Mouse (Mus musculus) adrenal gland, postnatal 25 days (tissue): Measurements from ENCODE around the gene Lrch1. TPM values are rescaled to one million over a fixed set of nuclear protein-coding genes. Genes with fewer than 3 reads are reported as not detected.

Experiments
- DNase-seq: peaks from one replicate; pipeline ENCODE4 v3.0.0; 2021; ENCODE audit warnings: mixed read lengths
- long read RNA-seq: library from polyadenylated mRNA; stranded (forward); transcript quantifications from one replicate; pipeline ENCODE4 v2.0.0, GENCODE M21; 2021
- total RNA-seq: library from RNA; stranded (reverse); gene quantifications from 2 replicates; pipeline ENCODE4 v1.2.3, GENCODE M21; 2021

Lrch1 gene
- 11.7 and 20.5 TPM in 2 replicates for total RNA-seq
- long read RNA-seq, transcript Lrch1-205 (19 exons, 3,125 nt), result major isoform, 7 of 16 reads
- long read RNA-seq, partial matches to known transcripts, result 3 of 16 reads
- long read RNA-seq, other reads (novel, unspliced or antisense), result 6 of 16 reads

DNA sequence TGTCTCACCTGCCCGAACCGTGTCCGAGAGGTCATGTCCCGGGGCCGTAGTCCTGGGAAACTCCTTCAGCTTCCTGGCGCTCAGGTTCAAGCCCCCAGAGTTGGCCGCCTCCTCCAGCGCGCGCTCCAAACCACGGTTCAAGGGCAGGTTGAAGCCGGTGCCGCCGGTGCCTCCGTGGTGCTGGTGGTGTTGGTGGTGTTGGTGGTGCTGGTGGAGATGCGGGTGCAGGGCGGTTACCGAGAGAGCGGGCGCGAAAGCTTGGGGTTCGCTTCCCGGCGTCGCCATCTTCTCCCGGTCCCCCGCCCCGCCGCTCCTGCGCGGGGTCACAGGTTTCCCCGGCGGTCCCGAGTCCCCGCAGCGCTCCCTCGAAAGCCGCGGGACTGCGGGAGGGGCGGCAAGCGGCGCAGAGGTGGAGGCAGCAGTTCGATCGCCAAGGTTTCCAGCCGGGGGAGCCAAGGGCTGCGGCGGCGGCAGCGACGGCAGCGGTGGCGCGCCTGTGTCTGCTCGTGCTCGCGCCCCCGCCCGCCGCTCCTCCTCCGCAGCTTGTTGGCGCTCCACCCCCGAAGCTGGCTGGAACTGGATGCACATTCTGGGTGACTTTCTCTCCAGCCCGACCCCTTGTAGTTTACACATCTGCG is at the start of gene Lrch1:
TSS of gene Lrch1 (minus strand) at position 501 of the 638 bp plus-strand sequence.
- peak; percentile 85 for DNase-seq

DNA sequence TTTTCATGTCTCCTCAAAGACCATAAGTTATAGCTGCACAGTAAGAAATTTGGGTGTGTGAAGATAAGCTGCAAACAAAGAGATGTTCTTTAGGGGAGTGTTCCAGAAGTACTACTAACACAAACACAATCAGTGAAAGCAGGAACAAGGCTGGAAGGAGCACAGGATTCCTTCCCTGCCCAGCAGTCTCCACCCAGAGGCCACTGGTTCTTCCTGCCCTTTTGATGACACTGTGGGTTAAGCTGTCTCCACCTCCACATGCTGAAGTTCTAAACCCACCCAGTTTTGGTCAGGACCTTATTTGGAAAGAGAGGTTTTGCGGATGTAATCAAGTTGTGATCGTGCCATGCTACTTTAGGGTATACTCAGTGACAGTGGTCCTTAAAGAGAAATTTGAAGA is 49.4 kb upstream of the Lrch1 start:
- no peak for DNase-seq

DNA sequence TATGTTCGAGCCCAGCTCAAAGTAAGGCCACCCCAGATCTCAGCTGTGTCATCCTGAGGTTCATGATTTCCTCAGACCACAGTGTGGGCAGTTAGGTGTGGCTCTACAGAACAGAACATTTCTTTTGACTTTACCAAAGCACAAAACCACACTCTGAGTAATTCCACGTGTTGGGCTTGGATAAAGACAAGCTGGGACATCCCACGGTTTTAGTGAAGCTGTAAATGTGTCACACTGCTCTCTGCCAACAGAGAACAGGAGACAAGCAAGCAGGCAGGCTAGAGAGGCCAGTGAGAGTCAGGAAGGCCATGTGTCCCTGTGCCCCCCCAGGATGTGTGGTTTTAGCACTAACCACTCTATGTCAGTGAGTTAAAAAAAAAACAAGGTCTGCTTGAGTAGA is 48.9 kb upstream of the Lrch1 start:
- DNase-seq, result no peak

DNA sequence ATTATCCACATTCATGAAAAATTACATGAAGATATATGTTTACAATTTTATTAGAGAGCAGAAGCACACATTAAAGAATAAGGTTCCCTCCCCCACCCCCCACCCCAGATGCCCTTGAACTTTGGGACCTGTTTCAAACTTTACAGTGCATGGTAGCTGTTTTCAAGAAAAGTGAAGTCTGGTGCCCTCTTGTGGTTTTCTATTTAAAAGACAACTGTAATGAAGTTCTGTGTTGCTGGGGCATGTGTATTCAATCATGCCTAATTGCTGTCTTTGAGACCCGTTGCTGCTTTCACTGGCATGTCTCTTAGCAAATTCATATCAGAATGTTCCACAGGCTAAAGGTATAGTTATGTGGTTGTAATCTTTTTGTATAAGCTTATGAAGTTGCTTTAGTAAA is 42.8 kb upstream of the Lrch1 start:
- DNase-seq, result no peak

DNA sequence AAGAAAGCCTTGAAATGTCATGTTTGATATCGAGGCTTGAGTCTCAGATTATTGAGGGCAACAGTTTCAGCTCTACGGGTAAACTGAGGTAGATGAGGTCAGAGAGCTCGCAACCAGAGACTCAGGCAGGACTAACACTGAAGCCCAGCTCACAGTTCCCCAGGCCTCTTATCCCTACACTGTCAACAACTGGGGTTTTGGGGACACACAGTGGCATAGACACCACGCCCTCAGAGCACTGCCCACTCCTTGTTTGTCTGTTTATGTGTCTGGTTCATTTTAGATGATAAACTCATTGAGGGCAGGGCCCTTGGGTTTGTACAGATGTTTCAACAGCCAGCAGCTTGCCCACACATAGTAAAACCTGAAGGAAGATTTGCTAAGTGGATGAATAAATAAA is 42.2 kb upstream of the Lrch1 start:
- DNase-seq, result no peak

DNA sequence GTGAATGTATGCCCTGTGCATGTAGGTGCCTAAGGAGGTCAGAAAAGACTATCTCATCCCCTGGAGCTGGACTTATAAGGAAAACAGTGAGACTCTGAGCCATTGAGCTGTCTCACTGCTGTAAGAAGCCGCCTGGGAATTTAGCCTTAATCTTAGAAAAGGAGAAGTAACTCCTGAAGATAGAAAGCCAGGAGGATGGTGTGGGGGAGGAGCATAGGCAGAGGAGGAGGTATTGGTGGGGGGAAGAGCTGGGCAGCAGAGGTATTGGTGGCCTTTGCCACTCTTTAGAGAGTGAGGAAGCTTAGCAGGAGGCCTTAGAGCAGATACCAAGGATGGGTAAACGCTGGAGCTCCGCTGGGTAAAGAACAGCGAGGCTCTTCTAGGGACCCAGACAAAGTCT is 41.6 kb upstream of the Lrch1 start:
- DNase-seq, result no peak

DNA sequence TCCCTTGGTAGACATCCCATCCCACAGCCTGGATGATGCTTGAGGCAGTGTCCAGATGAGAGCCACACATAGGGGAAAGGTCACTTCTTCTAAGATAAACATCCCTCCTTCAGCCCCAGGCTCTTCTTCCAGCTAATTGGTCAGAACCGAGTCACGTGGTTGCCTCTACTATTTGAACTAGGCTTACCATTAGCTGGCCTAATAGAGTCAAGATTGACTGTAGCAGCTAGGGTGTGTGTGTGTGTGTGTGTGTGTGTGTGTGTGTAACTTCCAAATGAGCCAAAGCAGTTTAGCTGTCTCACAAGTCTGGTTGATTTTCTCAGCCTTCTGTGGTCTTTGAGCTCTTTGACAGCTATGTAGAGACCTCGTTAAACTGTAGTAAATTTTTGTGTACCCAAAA is 38.9 kb upstream of the Lrch1 start:
- no peak for DNase-seq

DNA sequence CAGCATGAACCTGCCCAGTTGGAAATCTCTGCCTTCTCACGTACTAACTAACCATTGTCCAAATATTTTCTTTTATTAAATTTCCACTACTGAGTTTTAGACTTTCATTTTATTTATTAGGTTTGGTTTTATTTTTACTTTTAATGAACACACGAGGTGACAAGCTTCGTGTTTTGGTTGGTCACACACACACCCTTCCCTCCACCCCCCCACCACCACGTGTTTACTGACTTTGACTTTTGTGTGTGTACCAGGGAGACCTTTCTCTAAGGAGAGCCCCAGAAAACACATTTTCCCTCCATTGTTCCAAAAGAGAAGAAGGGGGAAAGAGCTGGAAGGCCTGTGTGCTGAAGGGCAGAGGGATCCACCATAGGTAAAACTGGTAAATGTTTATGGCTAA is 38.0 kb upstream of the Lrch1 start:
- no peak for DNase-seq

DNA sequence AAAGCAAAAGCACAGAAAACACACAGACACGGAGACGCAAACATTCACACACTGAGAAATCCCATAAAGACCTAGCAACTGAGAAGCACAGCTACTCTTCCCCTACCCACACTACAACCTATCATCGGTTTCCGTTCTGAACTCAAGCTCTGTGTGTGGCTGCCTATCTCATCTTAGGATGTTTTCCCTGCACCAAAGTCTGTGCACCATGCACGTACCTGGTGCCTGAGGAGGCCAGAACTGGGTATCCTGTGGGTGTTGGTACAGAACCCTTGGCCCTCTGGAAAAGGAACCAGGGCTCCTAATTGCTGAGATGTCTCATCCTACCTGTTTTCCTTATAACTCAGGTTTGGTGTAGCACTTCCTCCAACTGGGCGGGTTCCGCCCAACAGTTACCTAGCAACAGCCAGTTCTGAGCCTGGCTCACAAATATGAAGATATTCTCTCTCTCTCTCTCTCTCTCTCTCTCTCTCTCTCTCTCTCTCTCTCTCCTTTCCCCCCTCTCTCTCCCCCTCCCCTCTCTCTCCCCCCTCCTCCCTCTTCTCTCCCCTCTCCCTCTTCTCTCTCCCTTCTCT is 37.2 kb upstream of the Lrch1 start:
- no peak for DNase-seq

DNA sequence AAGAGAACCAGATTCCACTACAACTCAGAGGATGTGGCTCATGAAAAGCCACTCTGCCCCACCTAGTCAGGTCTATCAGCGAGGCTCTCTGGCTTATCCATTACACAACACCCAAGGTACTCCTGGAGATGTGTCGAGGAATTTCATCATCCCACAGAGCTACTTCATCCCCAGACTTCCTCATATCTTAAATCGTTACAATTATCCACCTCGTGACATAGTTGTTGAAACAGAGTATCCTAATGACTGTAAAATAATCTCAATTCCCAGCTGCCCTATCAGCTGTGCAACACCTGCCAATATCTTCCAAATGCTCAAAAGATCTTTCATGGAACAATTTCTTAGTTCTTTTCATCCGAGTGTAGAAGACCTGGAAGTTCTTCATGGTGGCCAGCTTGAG is 35.4 kb upstream of the Lrch1 start:
- no peak for DNase-seq

DNA sequence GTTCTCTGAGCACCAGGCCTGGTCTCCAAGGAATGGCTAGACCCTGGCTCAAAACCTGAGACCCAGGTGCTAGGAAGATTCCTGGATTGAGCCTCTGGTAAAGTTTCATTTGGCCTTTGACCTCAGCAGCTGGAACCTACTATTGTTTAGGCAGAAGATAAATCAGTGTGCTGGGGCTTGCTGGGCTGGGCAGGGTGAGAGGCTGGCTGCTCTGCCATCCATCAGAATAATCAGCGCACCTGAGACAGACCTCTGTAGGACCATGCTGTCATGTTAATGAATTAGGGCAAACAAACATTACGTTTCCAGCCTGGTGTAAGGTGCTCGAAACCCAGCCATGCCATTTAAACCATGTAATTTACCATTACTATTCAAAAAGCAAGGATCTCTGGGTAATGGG is 33.3 kb upstream of the Lrch1 start:
- DNase-seq, result no peak

DNA sequence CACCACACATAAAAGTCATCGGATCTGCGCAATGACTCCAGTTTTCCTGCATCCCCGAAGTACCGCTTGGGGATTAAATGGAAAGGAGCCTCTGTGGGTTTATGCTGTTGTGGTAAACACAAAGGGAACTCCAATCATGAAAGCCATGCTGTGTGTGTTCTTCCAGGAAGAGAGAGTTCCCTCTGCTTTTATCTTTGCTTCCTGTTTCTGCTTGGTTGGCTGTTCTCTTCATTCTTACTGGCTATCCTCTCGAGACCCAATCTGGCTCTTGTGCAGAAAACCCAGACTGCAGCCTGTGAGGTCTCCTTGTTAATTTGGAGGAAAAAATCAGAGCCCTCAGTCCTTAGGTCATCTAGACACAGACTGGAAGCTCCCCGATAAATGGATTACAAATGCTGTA is 29.3 kb upstream of the Lrch1 start:
- no peak for DNase-seq

DNA sequence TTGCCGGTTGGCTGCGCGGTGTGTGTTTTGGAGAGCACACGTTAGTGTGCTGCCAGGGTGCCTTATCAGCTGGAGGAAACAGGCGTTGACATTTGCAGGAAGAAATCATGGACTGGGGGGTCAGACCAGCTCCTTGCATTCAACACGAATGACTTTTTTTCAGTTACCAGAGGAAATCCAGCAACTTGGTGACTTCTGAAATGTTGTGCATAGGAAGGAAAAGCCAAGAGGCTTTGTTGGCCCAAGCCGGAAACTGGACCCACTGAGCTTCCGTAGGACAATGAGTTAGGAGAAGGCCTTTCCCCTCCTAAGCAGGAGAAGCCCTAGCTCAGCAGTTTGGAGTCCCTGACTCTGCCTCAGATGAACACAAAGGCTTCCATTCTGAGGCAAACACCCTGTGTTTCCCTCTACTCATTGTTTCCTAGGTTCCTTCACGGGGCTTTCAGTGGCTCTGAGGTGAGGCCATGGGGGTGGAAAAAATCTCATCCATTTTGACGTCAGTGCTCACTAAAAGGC is 26.5 kb upstream of the Lrch1 start:
- no peak for DNase-seq

DNA sequence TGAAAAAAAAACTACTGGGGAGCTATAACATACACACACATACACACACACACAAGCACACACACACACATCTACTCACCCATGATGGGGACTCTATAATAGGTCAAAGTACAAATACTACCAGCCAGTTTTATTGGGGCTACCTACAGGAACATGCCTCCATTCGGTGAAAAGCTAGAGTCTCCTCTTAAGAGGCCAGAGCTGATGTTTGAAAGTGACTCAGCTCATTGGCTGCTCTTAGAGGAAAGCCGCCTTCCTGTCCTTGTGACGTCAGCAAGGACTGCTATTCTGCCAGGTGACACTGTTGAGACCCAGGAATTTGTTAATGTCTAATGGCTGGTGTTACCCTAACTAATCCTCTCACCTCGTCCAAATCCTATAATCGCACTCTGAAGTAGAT is 25.0 kb upstream of the Lrch1 start:
- DNase-seq, result no peak

DNA sequence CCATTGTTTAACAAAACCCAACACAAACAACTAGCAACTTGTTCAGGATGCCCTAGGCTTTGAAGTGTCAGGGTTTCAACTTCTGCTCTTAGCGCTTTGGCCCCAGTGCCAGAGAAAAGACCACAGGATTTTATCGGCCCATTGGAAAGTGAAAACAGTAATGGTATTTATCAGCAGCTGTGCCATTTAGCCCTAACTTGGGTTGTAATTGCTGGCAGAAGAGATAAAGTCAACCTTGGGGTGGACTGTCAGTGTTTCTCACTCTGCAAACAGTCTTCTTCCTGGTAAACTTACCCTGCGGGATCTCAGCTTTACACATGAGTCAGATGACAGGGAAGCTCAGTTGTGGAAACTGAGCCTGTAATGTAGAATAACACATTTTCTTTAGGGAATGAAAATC is 24.5 kb upstream of the Lrch1 start:
- DNase-seq, result no peak

DNA sequence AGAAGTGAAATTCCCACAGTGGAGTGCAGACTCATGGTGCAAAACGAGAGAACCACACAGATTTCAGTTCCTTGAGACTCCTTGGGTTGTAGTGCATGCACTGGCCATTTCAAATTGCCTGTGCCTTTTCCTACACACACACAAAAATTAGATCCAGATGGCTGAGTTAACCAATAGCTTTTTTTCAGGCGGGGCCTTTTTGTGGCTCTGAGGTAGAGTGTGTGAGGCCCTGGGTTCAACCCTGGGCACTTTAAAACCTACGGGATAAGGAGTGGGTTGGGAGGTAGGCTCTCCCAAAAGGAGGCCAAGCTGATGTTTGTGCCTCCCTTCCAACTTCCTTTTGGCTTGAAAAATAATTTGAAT is 15.7 kb upstream of the Lrch1 start:
- no peak for DNase-seq

DNA sequence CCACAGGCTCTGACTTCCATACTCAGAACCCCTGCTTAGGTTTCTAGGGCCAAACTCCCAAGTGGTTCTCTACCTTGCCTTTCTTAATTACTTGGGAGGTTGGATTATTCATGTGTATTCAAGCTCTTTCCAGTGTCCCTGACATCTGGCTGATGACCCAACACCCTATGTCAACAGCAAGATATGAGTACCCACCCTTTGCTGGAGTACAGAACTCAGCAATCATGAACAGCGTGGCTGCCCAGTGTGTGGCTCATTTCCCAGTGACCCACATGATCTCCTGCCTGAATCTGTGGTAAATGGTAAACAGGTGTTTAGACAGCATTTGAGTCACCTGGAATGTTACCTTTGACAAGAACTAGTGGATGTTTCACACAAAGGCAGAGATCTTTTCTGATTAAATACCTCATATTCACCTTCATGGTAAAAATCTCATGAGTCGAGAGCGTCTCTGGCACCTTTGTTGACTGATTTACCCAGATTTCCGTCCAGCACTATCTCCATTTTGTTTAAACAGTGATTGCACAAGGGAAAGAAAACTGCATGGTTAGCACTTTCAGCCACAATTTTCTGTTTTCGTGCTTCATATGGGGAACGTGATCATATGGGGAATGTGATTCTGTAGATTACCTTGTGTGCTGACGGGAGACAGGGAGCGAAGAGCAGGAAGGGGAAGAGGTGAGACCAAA is 15.2 kb upstream of the Lrch1 start:
- DNase-seq, result no peak

DNA sequence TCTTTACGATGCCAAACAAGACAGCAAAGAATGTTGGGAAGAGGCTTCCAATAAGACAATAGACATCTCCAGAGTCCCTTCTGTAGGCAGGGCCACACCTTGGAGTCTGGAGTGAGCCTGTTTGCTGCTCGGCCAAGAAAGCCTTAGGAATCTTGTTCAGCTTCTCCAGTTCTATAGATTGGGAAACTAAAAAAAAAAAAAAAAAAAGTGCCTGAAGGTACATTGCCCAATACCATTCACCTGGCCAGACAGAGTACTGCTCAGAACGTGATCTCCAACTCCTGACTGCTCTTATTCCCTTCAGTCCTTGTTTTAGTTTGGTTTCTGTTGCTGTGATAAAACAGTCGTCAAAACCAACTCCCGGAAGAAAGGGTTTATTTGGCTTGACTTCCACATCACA is 12.9 kb upstream of the Lrch1 start:
- no peak for DNase-seq

DNA sequence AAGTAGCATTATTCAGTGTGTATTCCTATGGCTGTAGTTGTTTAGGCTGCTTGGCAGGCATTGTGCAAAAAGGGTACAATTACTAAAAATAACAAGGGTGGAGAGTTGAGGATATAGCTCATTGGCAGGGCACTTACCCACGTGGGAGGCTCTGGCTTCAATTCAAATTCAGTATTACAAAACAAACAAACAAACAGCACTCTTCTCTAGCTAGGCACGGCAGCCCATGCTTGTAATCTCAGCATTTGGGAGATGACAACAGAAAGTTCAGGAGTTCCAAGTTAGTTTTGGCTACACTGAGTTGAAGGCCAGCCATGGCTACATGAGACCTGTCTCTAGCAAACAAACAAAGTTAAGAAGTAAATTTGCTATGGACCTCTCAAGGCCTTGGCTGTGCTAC is 9.0 kb upstream of the Lrch1 start:
- DNase-seq, result no peak

DNA sequence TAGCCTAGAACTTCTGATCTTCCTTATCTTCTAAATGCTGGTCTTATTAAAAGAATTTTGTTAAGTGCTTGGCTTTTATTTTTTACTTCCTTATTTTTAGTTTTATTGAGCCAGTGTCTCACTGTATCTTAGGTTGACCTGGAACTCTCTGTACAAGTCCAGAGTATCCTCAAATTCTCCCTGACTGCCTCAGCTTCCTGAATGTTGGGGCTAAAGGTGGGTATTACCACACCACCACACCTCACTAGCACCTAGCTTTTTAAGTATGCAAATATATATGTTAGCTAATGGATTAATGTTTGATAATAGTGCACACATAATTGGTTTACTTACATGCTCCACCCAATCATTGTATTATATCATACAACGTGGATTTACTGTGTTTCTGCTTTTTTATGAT is 8.6 kb upstream of the Lrch1 start:
- no peak for DNase-seq

DNA sequence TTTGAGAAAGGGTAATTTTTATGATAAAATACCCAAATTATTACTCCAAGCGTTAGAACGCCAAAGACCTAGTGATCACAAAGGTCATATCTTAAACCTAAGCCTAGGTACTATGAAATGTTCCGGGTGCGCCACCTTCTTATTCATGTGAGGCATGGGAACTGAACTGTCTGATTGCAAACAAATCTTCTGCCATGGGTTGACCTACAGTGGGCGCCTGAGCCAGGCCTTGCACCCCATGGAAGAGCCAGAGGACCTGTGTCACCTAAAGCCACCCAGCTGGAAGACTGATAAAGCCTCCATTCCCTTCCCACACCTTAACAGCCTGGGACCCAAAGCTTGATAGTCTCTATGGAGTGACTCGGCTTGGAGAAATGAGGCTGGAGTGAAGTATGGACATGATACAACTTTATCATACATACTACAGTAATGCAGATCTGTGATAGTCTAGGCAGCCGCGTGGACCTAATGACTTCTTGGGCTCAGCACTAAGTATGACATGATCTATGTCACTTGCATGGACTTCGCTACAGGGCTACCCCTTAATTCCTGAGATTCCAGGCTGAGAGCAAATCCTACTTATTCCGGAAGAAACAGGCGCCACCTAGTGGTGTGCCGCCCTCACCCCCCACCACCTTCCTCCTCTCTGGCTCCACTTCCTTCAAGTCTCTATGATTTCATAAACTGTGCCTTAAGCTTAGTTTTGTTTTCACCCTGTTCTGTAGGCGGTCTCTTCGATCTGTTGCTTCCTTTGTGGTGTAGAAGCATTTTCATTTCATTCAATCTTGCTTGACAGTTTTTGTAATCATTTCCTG is 957 bp upstream of the Lrch1 start:
- peak; percentile 74 for DNase-seq

DNA sequence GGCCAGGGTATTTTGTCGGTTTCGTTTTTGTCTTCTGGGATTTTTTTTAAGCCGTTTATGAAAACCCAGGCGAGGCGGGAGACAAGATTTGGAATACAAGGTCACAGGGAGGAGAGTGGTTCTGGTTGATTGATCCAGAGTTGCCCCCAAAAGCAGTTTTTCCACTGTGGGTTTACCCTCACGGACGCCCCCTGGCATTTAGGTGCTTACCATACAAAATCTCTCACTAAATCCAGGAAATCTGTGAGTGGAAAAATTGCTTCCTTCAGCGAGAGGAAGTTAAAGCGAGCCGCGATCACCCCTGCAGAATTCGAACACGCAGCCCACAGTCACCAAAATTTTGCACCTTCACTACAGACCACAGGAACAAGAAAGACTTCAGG is 329 bp upstream of the Lrch1 start:
- no peak for DNase-seq
